Mouse (Mus musculus) cerebellum, adult 8-10 months (tissue): Measurements from ENCODE around the gene Rnf224.
A peak's percentile ranks its signal among the peaks of the same experiment; 100 is the strongest.

ENCODE experiments used
- DNase-seq: peaks from one replicate; pipeline ENCODE4 v3.0.0; 2022

The Rnf224 gene

DNA sequence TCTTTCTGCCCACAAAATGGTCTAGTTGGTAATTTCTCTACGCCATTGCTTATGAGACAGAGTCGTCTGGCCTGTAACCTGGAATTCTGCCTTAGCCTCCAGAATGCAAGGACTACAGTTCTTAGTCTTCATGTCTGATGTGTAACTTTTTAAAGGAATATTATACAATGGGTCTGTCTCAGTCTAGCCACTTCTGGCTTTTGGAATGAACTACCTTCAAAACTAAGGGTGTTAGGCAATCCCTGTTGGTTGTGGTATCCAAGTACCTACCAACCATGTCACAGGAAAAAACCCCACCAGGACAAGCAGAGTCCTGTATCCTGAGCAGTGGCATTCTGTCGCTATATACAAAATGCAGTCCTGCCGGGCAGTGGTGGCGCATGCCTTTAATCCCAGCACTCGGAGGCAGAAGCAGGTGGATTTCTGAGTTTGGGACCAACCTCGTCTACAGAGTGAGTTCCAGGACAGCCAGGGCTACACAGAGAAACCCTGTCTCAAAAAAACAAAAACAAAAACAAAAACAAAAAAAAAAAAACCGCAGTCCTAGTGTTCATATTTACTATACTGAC, 10.7 kb downstream of the Rnf224 start:
- no peak for DNase-seq

DNA sequence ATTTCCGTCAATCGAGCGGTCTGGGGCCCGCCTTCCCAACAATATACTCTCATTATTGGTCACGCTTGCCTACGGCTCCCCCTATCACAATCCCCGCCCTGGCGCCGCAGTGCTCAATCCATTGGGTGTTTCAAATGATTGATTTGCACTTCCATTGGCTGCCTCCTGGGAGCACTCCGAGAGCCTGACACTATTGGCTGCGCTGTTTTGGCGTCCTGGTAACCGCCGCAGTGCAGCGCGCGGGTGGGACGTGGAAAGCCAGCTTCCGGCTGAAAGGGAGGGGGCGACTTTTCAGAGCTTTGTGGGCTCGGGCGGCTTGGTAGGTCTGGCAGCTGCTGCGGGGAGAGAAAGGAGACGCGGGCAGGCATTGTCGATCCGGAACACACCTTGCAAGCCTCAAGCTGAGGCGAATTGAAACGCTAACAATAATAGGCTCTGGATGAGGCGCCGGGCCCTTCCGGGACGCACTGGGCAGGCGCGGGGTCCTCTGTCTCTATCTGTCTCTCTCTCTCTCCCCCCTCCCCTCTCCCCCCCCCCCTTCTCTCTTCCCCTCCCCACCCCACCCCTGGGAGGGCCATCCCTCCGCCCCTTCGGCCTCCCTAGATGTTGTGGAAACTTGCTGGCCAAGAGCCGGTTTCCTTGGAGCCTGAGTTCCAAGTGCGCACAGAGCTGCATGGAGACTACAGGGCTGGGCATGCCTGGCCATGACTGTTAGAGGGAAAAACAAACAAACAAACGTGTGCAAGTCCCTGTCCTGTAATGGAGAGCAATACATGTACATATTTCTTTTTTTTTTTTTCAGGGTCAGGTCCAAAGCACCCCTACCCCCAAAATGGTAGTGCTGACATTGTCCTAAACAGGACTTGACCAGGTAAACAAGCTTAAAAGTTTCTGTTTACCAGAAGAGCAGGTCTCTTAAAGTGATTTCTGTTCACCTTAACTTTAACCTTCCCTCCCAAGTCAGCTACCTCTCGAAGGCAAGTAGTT, 11.5 kb downstream of the Rnf224 start:
- peak; percentile 99 for DNase-seq

DNA sequence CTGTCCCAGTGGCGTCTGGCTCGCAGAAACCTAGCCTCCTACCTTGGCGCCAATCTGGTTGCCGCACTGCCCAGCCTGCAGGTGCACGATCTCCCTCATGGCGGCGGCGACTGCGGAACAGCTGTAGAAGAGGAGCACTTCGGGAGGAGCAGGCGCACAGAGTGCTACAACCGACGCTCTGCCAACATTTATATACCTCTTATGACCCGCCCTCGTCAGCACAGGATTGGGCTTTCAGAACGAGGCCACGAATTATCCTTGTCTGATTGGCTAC, 12.2 kb downstream of the Rnf224 start, which contains the start of gene Tubb4b:
Gene Tubb4b, minus strand, starts transcription at position 211 of the 274 bp plus-strand sequence.
- no peak for DNase-seq

DNA sequence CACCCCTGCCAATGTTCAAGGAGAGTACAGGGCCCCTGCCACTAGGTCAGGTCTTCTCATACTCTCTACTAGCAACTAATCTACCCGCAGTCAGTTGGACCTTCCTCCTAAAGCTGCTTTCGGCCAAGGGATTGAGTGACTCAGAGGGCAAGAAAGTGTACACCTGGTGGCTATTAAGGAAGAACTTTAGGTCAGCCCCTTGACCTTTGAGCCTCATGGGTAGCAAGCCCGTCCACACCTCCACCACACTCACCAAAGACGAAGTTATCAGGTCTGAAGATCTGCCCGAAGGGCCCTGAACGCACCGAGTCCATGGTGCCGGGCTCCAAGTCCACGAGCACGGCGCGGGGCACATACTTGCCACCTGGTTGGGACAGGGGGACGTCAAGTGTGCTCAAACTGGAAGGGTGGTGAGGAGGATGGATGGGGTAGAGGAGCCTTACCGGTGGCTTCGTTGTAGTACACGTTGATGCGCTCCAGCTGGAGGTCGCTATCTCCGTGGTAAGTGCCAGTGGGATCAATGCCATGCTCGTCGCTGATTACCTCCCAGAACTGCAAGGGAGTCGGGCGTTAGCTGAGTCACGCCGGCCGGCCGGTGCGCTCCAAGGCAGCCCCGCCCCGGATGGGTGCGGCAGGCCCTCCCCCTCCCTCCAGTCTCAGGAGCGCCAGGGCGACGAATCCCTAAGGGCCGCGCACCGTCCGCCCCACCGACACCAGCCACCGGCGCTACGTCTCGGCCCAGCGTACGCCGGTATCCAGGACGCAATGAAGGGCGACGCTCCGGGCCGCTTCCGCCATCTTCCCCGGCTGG, 12.7 kb downstream of the Rnf224 start:
- no peak for DNase-seq

DNA sequence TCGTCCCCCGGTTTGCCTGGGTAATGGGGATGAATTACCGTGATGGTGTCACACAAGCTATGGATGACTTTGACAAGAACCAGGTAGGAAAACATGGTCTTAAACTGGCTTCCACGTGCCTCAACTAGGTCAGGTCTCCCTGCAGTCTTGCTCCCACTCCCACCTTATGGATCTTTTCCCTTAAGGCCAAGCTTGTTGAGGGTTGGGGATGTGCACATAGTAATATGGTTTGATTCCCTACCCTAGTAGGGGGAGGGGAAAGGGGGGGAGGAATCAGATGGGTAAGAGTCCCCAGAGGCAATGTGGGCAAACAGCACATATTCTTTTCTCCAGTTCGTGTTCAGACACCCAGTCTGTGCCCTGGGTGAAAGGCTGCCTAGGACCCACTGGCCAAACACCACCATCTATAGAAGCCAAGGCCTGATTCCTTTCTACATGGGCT, 15.2 kb downstream of the Rnf224 start:
- no peak for DNase-seq

DNA sequence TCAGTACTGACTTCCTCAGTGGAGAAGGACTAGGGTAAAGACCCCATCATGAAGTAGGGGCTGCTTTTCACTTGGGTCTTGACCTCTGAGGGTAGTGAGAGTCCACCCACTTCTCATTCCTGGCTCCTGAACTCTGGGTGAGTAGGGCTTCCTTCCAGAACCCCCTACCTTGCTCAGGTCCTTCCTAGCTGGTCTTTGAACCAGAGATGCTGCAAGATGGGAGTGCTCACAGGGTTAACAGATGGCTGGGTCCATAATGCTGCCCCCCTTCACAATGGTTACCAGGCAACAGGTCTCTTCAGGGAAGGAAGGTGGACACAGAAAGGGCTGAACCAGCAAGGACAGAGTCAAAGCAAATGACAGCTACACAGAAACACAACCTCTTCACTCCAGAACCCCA, 18.1 kb downstream of the Rnf224 start, which contains the start of gene Fam166a:
Gene Fam166a, plus strand, starts transcription at position 301 of the 400 bp plus-strand sequence.
- DNase-seq = no peak

DNA sequence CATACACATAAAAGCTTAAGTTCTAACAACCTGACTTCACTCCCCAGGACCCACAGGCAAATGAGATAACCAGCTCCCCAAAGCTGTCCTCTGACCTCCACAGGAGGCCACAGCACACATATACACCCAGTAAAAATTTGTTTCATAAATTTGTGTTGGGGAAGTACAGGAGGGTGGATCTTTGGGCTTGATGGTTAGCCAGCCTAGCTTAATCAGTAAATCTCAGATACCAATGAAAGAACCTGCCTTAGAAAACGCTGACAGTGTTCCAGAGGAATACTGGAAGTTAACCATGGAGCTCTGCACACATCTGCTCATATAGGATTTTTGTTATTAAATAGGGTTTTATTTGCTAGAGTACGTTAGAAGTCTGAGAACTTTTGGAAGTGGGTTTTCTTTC, 18.9 kb downstream of the Rnf224 start:
- DNase-seq = no peak

DNA sequence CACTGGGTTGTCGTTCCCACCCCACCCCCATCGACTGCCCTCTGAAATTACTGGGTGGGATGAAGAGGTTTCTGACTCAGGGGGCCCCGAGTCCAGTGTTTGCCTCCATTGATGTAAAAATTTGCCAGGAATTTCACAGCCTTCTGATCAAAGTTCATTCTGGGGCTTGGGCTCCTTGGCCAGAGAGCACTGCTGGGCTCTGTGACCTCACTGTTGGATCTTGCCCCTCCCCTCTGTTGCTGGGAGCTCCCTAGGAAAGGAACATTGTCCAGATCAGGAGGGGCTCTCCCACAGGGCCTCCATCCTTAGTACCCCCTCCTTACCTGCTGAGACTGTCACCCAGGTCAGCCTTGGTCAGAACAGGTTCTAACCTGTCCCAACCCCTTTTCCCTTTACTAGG, 22.1 kb downstream of the Rnf224 start, which contains the start of gene Stpg3:
Gene Stpg3, minus strand, starts transcription at position 194 of the 400 bp plus-strand sequence.
- DNase-seq = no peak

DNA sequence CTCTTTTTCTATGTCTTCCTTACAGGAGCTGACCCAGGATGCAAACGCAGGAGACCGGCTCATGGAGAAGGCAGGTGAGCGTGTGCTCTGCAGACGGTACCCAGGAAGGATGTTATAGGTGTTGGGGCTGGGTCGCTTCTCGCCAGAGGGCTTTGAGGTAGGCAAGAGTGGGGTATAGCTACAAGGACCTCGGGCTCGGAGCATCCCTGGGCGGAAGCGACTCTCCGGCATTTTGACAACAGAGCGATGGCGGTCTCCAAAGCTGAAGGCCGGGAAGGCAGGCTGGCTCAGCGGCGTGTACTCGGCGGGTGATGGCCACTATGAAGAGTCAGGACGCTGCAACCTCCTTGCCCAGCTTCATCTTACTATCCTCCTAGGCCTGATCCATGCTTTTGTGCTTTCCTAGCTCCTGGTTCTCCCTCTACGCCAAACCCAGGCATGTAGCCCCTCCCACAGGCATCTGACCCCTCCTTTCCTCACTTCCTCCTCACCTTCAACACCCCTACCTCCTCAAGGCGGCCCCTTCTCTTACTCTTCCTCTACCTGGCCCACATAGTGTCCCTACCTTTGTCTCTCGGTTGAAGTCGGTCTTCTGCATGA, 23.2 kb downstream of the Rnf224 start:
- DNase-seq = no peak

DNA sequence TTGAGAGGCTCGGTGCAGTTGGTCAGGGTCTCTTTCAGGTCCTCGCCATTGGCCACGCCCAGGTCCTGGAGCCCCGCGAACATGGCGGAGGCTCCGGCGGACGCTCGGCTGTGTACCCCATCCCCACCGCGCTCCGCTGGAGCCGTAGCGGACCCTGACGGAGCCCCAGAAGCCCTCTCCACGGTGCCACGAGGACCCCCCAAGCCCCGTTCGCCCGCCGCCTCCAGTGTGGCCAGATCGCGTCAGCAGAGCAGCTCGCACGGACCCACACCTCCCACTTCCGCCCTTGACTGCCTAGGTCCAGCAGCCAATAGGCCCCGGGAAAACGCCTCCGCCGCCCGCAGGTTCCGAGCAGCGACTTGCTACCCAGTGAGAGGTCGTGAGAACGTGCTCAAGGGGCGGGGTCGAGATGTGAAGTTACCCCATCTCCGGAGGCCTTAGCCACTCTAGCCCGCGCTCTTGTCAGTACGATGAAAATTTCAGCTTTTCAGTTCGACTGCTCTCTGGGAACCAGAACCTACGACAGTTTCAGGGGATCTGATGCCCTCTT, 25.4 kb downstream of the Rnf224 start, which contains the start of gene Nelfb:
Gene Nelfb, minus strand, starts transcription at position 369 of the 550 bp plus-strand sequence.
- DNase-seq = peak; percentile 87

DNA sequence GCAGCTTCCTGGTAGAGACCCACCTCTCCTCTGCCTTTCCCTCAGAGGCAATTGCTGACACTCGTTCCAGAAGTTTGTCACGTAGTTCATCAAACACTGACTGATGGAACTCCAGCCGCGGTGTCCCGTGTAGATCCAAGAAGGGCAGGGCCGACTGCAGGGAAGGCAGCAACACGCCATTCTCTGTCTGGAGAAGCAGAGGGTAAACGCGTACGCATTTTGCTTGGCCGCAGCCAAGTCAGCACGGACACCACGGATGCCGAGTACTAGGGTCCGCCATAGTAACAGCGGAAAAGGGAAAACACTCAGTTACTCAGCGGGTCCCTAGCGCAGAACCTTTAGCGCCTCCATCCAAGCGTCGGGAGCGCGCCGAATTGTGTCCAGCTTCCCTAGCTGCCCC, 25.9 kb downstream of the Rnf224 start:
- DNase-seq = no peak

DNA sequence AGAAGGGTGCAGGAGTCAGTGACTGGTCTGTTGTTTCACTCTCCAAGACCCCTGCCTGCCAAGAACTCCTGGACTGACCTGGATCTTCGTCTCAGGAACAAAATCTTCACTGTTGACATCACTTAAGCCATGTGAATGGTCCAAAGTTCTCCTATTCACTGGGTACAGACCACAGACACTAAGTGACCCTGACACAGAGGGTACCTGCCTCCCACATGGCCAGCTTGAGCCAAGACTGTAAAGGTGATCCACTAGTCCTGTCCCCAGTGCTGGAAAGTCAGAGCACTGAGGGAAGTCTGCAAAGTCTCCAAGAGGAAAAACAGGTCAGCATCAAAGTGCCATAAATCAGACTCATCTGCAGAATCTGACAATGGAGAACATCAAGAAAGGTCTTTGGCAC, 29.0 kb downstream of the Rnf224 start:
- no peak for DNase-seq

DNA sequence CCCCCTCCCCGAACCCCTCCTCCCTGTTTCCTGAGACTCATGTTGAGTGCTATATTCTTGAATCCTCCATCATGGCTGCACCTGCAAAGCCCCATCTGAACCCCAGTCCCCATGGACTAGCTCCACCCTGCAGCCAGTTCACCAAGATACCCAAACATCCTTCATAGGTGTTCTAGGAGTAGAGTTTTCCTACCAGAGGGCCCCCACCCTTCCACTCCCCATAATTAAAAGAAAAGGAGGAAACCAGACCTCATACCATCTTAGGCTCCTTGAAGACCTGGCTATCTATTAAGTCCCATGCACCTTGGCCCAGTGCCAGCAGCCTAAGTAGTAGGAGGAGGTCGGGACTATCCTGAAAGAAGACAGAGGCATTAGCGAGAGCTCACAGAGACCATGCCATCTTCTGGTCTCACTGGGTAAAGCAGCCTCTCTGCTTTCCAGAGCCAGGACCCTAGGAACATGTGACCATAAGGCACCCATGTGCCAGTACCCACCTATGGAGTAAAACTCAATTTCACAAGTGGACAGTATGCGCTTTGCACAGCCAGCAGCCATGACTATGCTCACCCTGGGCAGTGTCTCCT, 32.9 kb downstream of the Rnf224 start:
- DNase-seq = no peak

DNA sequence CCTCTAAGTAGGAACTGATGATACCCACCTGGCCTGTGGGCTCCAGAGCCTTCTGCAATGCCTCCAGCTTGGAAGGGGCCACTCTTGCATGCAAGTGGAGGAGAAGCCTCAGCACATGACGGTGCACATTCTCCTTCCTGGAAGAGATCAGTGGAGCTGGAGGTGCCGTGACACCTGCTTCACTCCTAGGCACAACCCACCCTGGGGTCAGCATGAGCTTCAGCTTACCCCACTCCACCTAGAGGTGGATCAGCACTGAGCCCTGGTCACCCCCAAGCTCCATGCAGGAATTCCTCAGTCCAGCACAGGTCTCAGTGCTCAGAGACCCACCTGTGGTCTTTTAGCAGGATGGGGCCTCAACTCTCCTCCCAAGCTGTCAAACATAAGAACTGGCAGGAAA, 36.0 kb downstream of the Rnf224 start:
- no peak for DNase-seq

DNA sequence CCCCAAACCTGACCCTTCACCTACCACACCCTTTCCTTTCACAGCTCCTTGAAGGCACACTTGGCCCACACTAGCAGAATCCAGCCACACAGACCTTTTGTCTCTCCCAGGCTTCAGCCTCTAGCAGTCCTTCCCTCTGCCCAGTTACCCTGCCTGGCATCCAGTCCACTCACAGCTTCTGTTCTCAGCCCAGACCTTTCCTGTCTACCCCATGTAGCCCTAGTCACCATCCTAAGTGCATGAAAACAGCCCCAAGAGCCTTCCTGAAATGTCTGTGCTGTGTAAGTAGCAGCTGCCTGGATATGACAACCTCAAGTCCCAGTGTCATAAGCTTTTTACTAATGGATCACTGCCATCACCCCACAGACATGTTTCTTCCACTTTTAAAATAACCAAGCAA, 38.6 kb downstream of the Rnf224 start:
- no peak for DNase-seq

DNA sequence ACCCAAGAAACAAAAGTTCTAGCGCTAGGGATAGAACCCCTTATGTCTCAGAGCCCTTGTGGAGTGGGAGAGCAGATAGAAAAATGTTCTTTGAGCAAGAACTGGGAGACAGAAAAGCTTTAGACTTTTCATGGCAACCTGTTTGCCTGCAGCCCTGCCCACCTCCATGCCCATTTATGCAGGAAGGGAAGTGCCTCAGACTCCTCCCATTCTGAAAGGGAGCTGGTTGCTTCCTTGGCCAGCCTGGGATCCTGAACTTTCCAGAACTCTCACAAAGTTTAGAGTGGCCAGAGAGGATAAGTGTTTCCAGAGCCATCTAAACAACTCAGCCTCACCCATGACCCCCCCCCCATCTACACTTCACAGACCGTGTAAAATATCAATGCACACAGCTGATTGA, 39.4 kb downstream of the Rnf224 start:
- DNase-seq = no peak

DNA sequence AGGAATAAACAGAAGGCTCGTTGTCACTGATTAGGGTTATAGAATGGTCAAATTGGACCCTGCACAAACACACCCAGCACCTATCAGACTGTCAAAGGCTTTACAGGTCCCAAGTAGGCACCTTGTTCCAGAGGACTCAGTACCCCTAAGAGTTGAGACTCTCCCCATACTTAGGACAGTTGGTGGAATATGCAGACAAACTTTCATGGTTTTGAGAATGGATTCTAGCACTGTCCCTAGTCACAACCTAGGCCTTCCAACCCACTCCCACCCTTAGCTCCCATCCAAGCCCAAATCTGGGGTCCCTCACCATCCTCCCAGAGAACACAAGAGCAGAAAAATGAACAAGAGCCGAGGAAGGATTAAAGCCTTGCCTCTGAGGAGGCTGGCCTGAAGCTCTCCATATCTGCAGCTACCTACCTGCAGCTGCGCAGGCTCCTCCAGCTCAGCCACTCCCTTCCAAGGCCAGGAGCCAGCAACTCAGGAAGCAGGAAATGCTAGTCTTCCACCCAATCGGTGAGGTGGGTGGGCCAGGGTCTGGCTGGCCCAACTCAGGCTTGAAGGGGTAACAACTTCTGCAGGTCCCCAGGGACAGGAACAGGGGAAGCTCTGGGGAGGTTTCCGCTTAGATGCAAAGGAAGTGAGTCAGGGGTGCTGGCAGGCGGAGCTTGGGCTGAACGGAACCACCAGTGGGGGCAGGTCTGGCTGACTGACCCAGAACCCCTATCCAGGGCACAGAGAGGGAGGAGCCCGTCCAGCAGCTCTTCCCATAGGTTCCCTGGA, 40.2 kb downstream of the Rnf224 start, which contains the start of gene Tor4a:
Gene Tor4a, minus strand, starts transcription at position 715 of the 783 bp plus-strand sequence.
- no peak for DNase-seq

DNA sequence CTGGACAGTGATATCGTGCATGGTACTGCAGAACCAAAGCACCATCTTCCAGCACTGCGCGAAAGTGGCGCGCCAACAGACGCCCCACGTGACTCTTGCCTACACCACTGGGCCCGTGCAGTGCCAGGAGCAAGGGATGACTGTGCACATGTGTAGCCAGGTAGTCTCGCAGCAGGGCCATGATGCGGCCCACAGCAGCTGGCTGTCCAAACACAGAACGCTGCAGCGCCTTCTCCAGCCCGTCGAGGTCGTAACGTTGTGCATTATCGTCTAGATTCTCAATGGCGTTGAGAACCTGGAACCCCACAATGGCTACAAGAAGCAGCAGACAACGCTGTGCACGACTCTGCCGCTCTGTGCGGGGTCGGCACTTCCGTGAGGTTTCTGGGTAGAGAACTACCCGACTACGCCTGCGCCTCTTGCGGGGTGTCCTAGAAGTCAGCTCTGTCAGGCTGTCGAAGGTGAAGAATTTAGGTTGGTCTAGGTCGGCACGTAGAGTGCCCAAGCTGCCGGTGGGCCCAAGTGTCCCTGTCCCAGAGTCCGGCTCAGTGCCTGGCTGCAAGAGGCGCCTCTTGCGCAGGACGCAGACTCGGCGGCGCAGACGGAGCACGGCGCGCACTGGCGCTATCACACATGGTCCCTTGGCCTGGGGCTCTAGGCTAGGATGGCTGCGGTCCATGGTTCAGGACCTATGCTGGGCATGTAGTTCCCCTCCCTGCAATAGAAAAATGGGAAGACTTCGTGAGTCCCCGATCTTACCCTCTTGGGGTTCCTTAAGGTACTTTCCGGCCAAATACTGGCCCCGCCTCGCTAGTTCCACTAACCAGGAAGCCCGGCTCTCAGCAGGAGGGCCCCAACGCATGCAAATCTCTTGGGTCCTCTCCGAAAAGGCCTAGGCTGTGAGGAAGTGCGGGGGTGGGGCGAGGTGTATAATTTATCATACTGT, 41.1 kb downstream of the Rnf224 start:
- no peak for DNase-seq

DNA sequence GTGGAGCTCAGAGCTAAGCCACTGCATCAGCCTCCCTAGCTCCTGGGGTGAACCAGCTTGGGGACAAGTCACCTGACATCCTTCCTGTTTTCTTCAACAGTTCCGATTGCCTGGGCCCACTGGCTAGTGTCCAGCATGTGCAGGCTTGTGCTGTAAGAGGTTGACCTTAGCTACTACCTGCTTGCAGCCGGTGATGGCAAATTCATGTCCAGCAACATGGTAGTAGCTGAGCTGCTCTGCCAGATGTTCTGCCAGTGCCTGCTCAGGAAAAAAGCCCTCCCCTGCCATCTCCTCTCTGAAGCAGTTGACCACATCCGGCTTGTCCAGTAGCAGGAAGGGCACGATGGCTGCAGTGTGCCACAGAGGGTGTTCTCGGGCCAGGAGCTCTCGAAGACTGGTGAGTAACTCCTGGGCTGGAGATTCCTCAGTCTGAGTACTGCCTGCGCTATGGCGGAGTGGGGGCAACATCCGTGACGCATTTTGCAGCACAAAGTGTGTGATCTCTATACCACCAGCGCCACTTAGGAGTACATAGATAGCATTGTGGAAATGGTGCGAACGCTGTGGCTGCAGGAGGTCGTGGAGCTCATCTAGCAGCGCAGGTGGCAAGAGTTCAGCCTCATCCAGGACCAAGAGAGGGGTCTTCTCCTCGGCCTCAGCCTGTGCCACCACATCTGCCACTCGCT, 42.0 kb downstream of the Rnf224 start:
- DNase-seq = no peak
